In the genomic region with DNA sequence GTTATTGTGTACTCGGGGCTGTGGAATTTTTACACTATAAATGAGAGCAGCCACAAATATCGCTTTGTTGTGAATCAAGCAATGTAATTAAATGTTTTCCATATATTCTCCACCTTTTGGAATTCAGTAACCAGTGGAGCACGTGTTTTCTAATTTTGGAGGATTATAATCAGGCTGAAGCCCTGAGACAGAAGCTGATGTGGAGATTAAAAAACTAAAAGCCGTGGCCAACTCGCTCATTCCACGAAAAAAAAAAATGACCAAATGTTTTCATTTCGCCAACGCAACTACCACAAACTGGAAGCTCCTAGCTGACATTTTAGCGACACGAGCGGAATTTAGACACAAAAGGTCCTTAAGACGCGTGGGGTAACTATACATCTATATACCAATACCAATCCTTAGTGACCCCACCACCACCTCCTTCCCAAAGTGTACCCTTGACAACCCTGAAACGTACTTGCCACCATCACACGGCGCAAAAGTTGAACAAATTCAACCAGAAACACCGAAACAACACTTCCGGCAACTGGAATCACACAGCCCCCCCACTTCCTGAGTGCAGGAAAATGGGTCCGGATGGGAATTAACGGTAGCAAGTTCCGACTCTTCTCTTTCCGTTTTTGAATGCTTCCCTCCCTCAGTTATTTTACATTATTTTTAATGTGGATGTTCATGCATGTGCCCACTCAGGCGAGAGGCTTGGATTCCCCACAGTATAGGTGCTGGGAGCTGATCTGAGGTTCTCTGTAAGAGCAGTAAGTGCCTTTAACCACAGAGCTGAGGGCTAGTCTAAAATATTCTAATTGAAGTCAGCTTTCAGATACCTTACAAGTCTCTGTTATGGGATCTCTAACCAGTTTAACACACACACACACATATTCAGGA, we compare ENCODE assay signal across 7 mouse cellular contexts. TPM values are rescaled to one million over a fixed set of nuclear protein-coding genes. Genes with fewer than 3 reads are reported as not detected.
A peak's percentile ranks its signal among the peaks of the same experiment; 100 is the strongest.
DNase-seq lines count a peak whose midpoint lies in the region; ATAC-seq and TF ChIP-seq lines count a peak whose summit lies in the region.

A gene (minus strand): TSS at position 524 of the 888 bp plus-strand sequence.

- H3K4me1 ChIP-seq in cortical plate, adult 2 months (ENCODE audit: control insufficient read depth, insufficient read depth, low read length) = no peaks in the 10 kb centered on the region

- intact Hi-C loops in left cerebral cortex, postnatal 10 days (cut with DNase I) = no loop called here

- DNase-seq in adipocyte (ENCODE audit: low spot score) = peak; percentile 84
- peak; percentile 61 for DNase-seq in gastrocnemius, postnatal 10 days
- peak; percentile 77 to 82 for DNase-seq in left cerebral cortex, postnatal 10 days (ENCODE audit: extremely low spot score in 1 of 2, low spot score in 2 of 2)
- peak; percentile 76 for DNase-seq in right cerebral cortex, postnatal 25 days

- no peak for ATAC-seq in inflammation-experienced regulatory T-cells, adult 6 months
- peak; percentile 23; the same call in 1 of the 2 replicates for ATAC-seq in megakaryocyte-erythroid progenitor cell, adult 5-6 weeks (replicated peaks; ENCODE audit: low FRiP score, low TSS enrichment, poor library complexity, severe bottlenecking)

- H3K4me3 ChIP-seq in cortical plate, adult 2 months (ENCODE audit: insufficient read depth, low read length) = peak within 1 kb of the TSS; percentile 98

- no peak for TF ChIP-seq CTCF in cortical plate, adult 2 months (IDR thresholded peaks at IDR 0.05; ENCODE audit: extremely low read depth, insufficient read depth, low read length)

- TF ChIP-seq POLR2A in cortical plate, adult 2 months (IDR thresholded peaks at IDR 0.05; ENCODE audit: extremely low read depth, insufficient read depth, low read length) = peak; percentile 56; the same call in 1 of the 2 replicates

- H3K27ac ChIP-seq in cortical plate, adult 2 months (ENCODE audit: insufficient read depth, low read length) = peak within 1 kb of the TSS; percentile 89

RNA-seq across cellular contexts. Expression of the gene that starts here (rescaled TPM):
- 8.4 and 9.0 TPM in 2 replicates for polyA plus RNA-seq in cortical plate, adult 2 months (2012; rRNA removed)
- total RNA-seq in gastrocnemius, postnatal 10 days (2021) = 10 to 100 TPM; 15.7 to 16.4 TPM
- 10 to 100 TPM; 25.4 to 29.3 (median 26.3) TPM for polyA plus RNA-seq in inflammation-experienced regulatory T-cells, adult 6 months (2017; shearing (Covaris generic))
- 10 to 100 TPM; 10.9 to 12.6 TPM for total RNA-seq in left cerebral cortex, postnatal 10 days (2021)
- 40.3 and 44.1 TPM in 2 replicates for total RNA-seq in megakaryocyte-erythroid progenitor cell, adult 5-6 weeks (2014; fragmentation: Nextera tagmentation)
- total RNA-seq in megakaryocyte-erythroid progenitor cell, adult 5-6 weeks (2017) = 16.1 and 21.7 TPM in 2 replicates
